9 mouse cellular contexts compared by ENCODE assay signal in the genomic region with DNA sequence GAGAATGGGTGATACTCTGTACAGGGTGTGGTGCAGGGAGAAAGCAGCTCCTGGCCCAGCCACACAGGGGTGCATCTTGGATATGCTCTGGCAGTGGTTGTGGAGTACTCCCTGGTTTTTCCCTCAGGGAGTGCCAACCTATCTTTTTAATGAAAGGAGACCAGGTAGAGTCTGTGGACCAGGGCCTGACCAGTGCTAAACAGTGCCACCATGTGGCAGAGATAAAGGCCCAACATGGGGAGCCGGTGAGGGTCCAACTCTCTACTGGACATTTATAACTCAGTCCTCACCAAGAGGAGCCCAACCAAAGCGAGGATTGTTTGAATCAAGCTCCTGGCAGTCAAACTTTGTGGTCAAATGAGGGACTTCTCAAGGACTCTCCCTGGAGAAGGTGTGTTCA.
A peak's percentile ranks its signal among the peaks of the same experiment; 100 is the strongest.
DNase-seq lines count a peak whose midpoint lies in the region; ATAC-seq and TF ChIP-seq lines count a peak whose summit lies in the region.
"Had no signal": no experiment of that assay in that cellular context is flagged by ENCODE, and none has a peak within 500 bp of the region (broad histone marks: within the 10 kb centered on the region; RNA-seq: fewer than 3 reads in every experiment).

No protein-coding gene starts in this region.

- H3K27ac ChIP-seq in intestine, postnatal 0 days (ENCODE audit: low read depth, low read length): no peak overlapping the region
- no peak overlapping the region for H3K27ac ChIP-seq in intestine, embryonic 16.5 days (ENCODE audit: low read length)
- H3K27ac ChIP-seq in forebrain, embryonic 13.5 days: no peak overlapping the region
- H3K27ac ChIP-seq: neural tube, embryonic 13.5 days had no signal

- whole genome bisulfite sequencing in intestine, postnatal 0 days: 45% methylated on average over 2 of the region's 2 CpGs
- WGBS in intestine, embryonic 16.5 days: 63% methylated on average over 2 of the region's 2 CpGs
- WGBS in forebrain, embryonic 13.5 days: 63% methylated on average over 2 of the region's 2 CpGs

- no peak for ATAC-seq in intestine, postnatal 0 days
- ATAC-seq in intestine, embryonic 16.5 days: no peak
- ATAC-seq in forebrain, embryonic 13.5 days: no peak
- no peak for ATAC-seq in megakaryocyte, adult 5-6 weeks (ENCODE audit: poor library complexity, severe bottlenecking)
- no peak for ATAC-seq in CD4-positive, CD25-positive, alpha-beta regulatory T cell, adult 4 months

- H3K9me3 ChIP-seq in intestine, postnatal 0 days (ENCODE audit: control insufficient read depth): no peaks in the 10 kb centered on the region
- H3K9me3 ChIP-seq in intestine, embryonic 16.5 days (ENCODE audit: control insufficient read depth, low read length): no peaks in the 10 kb centered on the region
- no peaks in the 10 kb centered on the region for H3K9me3 ChIP-seq in E14TG2a.4 (ENCODE audit: low read length)
- H3K9me3 ChIP-seq in forebrain, embryonic 13.5 days (replicated peaks): no peaks in the 10 kb centered on the region
- H3K9me3 ChIP-seq: neural tube, embryonic 13.5 days had no signal

- H3K27me3 ChIP-seq in intestine, postnatal 0 days (replicated peaks; ENCODE audit: control insufficient read depth, insufficient read depth, low read length): no peaks in the 10 kb centered on the region
- H3K27me3 ChIP-seq in intestine, embryonic 16.5 days (replicated peaks; ENCODE audit: control insufficient read depth, insufficient read depth, low read length): no peaks in the 10 kb centered on the region
- peaks cover 6% of the 10 kb centered on the region; the same call in 1 of the 2 replicates for H3K27me3 ChIP-seq in E14TG2a.4 (ENCODE audit: insufficient read depth, low read length)
- no peaks in the 10 kb centered on the region for H3K27me3 ChIP-seq in forebrain, embryonic 13.5 days
- H3K27me3 ChIP-seq: neural tube, embryonic 13.5 days had no signal

- peak; percentile 30 to 48 for DNase-seq in adrenal gland, postnatal 36 days
- DNase-seq in kidney, postnatal 4 days: peak; percentile 46 to 62

- H3K36me3 ChIP-seq in intestine, postnatal 0 days (ENCODE audit: control insufficient read depth, insufficient read depth): no peaks in the 10 kb centered on the region
- no peaks in the 10 kb centered on the region for H3K36me3 ChIP-seq in intestine, embryonic 16.5 days (ENCODE audit: control insufficient read depth, insufficient read depth, low read length)
- H3K36me3 ChIP-seq in E14TG2a.4 (ENCODE audit: insufficient read depth, low read length): no peaks in the 10 kb centered on the region
- H3K36me3 ChIP-seq in forebrain, embryonic 13.5 days (ENCODE audit: poor library complexity, severe bottlenecking): no peaks in the 10 kb centered on the region
- H3K36me3 ChIP-seq: neural tube, embryonic 13.5 days had no signal

- peak; percentile 66 for TF ChIP-seq CTCF in intestine, postnatal 0 days (IDR thresholded peaks at IDR 0.05; ENCODE audit: low read depth)
- peak; percentile 22; the same call in 1 of the 2 replicates for TF ChIP-seq CTCF in E14TG2a.4 (conservative IDR thresholded peaks at IDR 0.05; ENCODE audit: low read length)

- H3K4me3 ChIP-seq in intestine, postnatal 0 days (ENCODE audit: low read depth, low read length): no peak overlapping the region
- H3K4me3 ChIP-seq in intestine, embryonic 16.5 days (ENCODE audit: low read length): no peak overlapping the region
- H3K4me3 ChIP-seq in E14TG2a.4 (replicated peaks; ENCODE audit: low read length): no peak overlapping the region
- no peak overlapping the region for H3K4me3 ChIP-seq in forebrain, embryonic 13.5 days
- H3K4me3 ChIP-seq: neural tube, embryonic 13.5 days had no signal

- H3K4me2 ChIP-seq in intestine, postnatal 0 days (replicated peaks; ENCODE audit: low read depth): no peak overlapping the region
- no peak overlapping the region for H3K4me2 ChIP-seq in intestine, embryonic 16.5 days (ENCODE audit: low read depth, low read length)
- no peak overlapping the region for H3K4me2 ChIP-seq in forebrain, embryonic 13.5 days
- H3K4me2 ChIP-seq: neural tube, embryonic 13.5 days had no signal

- H3K9ac ChIP-seq in intestine, postnatal 0 days (ENCODE audit: low read depth, low read length): no peak overlapping the region
- no peak overlapping the region for H3K9ac ChIP-seq in intestine, embryonic 16.5 days (ENCODE audit: low read depth, low read length)
- H3K9ac ChIP-seq in forebrain, embryonic 13.5 days: no peak overlapping the region
- H3K9ac ChIP-seq: neural tube, embryonic 13.5 days had no signal

- H3K4me1 ChIP-seq in intestine, postnatal 0 days (replicated peaks; ENCODE audit: control insufficient read depth, insufficient read depth, low read length): no peaks in the 10 kb centered on the region
- no peaks in the 10 kb centered on the region for H3K4me1 ChIP-seq in intestine, embryonic 16.5 days (ENCODE audit: control insufficient read depth, insufficient read depth, low read length)
- H3K4me1 ChIP-seq in E14TG2a.4 (replicated peaks; ENCODE audit: low read depth, low read length): peaks cover 13% of the 10 kb centered on the region
- no peaks in the 10 kb centered on the region for H3K4me1 ChIP-seq in forebrain, embryonic 13.5 days
- H3K4me1 ChIP-seq: neural tube, embryonic 13.5 days had no signal
